Mouse (Mus musculus): ENCODE measurements around the gene Ndufa13.

GRCm38 (mm10) chr8:69890813-69891241, 11.5 kb downstream of the Ndufa13 start:
- TF ChIP-seq POLR2A (IDR thresholded peaks at IDR 0.05; ENCODE audit: borderline replicate concordance, low read depth, low read length) (no peak), CTCF (IDR thresholded peaks at IDR 0.05; ENCODE audit: low read depth, low read length) (no peak)
